Mouse (Mus musculus) liver, adult 2 months (tissue): ENCODE results near the gene Tmem191c.

Experiments
- CTCF ChIP-seq: fragments of 200-500 bp; IDR thresholded peaks from 2 replicates; pipeline ENCODE4 v1.5.1; 2011; ENCODE audit warnings: low read depth, low read length, control low read depth
- POLR2A ChIP-seq: fragments of 200-500 bp; IDR thresholded peaks from 2 replicates; pipeline ENCODE4 v1.6.1; 2011; ENCODE audit warnings: low read length, control low read depth; ENCODE audit not compliant: insufficient read depth; ENCODE audit errors: extremely low read depth

GRCm38 (mm10) chr16:17252086-17252726, 23.7 kb upstream of the Tmem191c start:
- TF ChIP-seq POLR2A (no peak), CTCF (no peak)
